Mouse (Mus musculus): ENCODE measurements around the gene Nts. TPM values are rescaled to one million over a fixed set of nuclear protein-coding genes. Genes with fewer than 3 reads are reported as not detected.
A peak's percentile ranks its signal among the peaks of the same experiment; 100 is the strongest.
"Not testable (repeated sequence)": the region's sequence is repeated elsewhere in the genome, so short reads cannot be mapped to it uniquely, and the experiment has no call there.

The Nts gene
- total and polyA plus RNA-seq, 3 experiments: 0.13 TPM; not detected in 2

- H3K4me1 ChIP-seq (ENCODE audit: control insufficient read depth in 1 of 2, insufficient read depth in 2 of 2): no peaks in the 10 kb centered on the region
- H3K4me2 ChIP-seq (ENCODE audit: insufficient read depth, low read depth, poor library complexity, severe bottlenecking): no peak overlapping the region
- no peak for DNase-seq (ENCODE audit: extremely low read depth)
- TF ChIP-seq MAX (IDR thresholded peaks at IDR 0.05; ENCODE audit: low read length) (no peak), RAD21 (IDR thresholded peaks at IDR 0.05; ENCODE audit: low read depth, low read length) (peak; percentile 44), CTCF (conservative IDR thresholded peaks at IDR 0.05 in 1 of 2, IDR thresholded peaks at IDR 0.05 in 1 of 2; ENCODE audit: low read depth in 2 of 2, low read length in 2 of 2) (peak in 1 of 2 experiments; percentile 29; a peak in 1 of 4 replicates)
- H3K27me3 ChIP-seq (replicated peaks): no peaks in the 10 kb centered on the region
- dilution Hi-C loops (cut with MboI; ENCODE audit: extremely low pct_ligation_motif_present, extremely low pct_unique_long_range_greater_than_20kb, low sequenced_read_pairs): no loop called here
- no peak overlapping the region for H3K27ac ChIP-seq (ENCODE audit: insufficient read depth, low read depth)
- no peaks in the 10 kb centered on the region for H3K36me3 ChIP-seq (replicated peaks in 1 of 2; ENCODE audit: control insufficient read depth in 1 of 2, insufficient read depth in 1 of 2, low read length in 1 of 2)
- H3K9me3 ChIP-seq (replicated peaks; ENCODE audit: low read length): peaks cover 6% of the 10 kb centered on the region
- in situ Hi-C loops (cut with MboI; ENCODE audit: low pct_ligation_motif_present, low pct_unique_long_range_greater_than_20kb, low sequenced_read_pairs): no loop called here
- no peaks in the 10 kb centered on the region for H3K79me2 ChIP-seq (replicated peaks; ENCODE audit: control insufficient read depth, extremely low read depth, insufficient read depth, poor library complexity, severe bottlenecking)
- no peak overlapping the region for H3K4me3 ChIP-seq (replicated peaks in 1 of 3; ENCODE audit: low read depth in 2 of 3, low read length in 2 of 3, poor library complexity in 1 of 3)
- no peak overlapping the region for H3K9ac ChIP-seq (ENCODE audit: insufficient read depth, low read depth)
Measured at GRCm38 (mm10) chr10:102444912-102445556, 45.3 kb downstream of the Nts start.

- H3K27me3 ChIP-seq (replicated peaks); H3K4me2 ChIP-seq (ENCODE audit: insufficient read depth, low read depth, poor library complexity, severe bottlenecking); dilution Hi-C loops (cut with MboI; ENCODE audit: extremely low pct_ligation_motif_present, extremely low pct_unique_long_range_greater_than_20kb, low sequenced_read_pairs); H3K36me3 ChIP-seq (replicated peaks in 1 of 2; ENCODE audit: control insufficient read depth in 1 of 2, insufficient read depth in 1 of 2, low read length in 1 of 2); H3K4me3 ChIP-seq (replicated peaks in 1 of 3; ENCODE audit: low read depth in 2 of 3, low read length in 2 of 3, poor library complexity in 1 of 3); H3K4me1 ChIP-seq (ENCODE audit: control insufficient read depth in 1 of 2, insufficient read depth in 2 of 2); H3K27ac ChIP-seq (ENCODE audit: insufficient read depth, low read depth); H3K9ac ChIP-seq (ENCODE audit: insufficient read depth, low read depth); in situ Hi-C loops (cut with MboI; ENCODE audit: low pct_ligation_motif_present, low pct_unique_long_range_greater_than_20kb, low sequenced_read_pairs); H3K79me2 ChIP-seq (replicated peaks; ENCODE audit: control insufficient read depth, extremely low read depth, insufficient read depth, poor library complexity, severe bottlenecking); DNase-seq (ENCODE audit: extremely low read depth): not testable (repeated sequence)
- H3K9me3 ChIP-seq (replicated peaks; ENCODE audit: low read length): peaks cover 15% of the 10 kb centered on the region
Measured at GRCm38 (mm10) chr10:102435467-102435866, 54.8 kb downstream of the Nts start.

GRCm38 (mm10) chr10:102435048-102435447, 55.2 kb downstream of the Nts start:
- DNase-seq (ENCODE audit: extremely low read depth); H3K4me3 ChIP-seq (replicated peaks in 1 of 3; ENCODE audit: low read depth in 2 of 3, low read length in 2 of 3, poor library complexity in 1 of 3); dilution Hi-C loops (cut with MboI; ENCODE audit: extremely low pct_ligation_motif_present, extremely low pct_unique_long_range_greater_than_20kb, low sequenced_read_pairs); H3K4me1 ChIP-seq (ENCODE audit: control insufficient read depth in 1 of 2, insufficient read depth in 2 of 2); H3K27me3 ChIP-seq (replicated peaks); H3K79me2 ChIP-seq (replicated peaks; ENCODE audit: control insufficient read depth, extremely low read depth, insufficient read depth, poor library complexity, severe bottlenecking); H3K27ac ChIP-seq (ENCODE audit: insufficient read depth, low read depth); H3K4me2 ChIP-seq (ENCODE audit: insufficient read depth, low read depth, poor library complexity, severe bottlenecking); H3K9ac ChIP-seq (ENCODE audit: insufficient read depth, low read depth); H3K36me3 ChIP-seq (replicated peaks in 1 of 2; ENCODE audit: control insufficient read depth in 1 of 2, insufficient read depth in 1 of 2, low read length in 1 of 2); in situ Hi-C loops (cut with MboI; ENCODE audit: low pct_ligation_motif_present, low pct_unique_long_range_greater_than_20kb, low sequenced_read_pairs): not testable (repeated sequence)
- H3K9me3 ChIP-seq (replicated peaks; ENCODE audit: low read length): peaks cover 15% of the 10 kb centered on the region

Other genes with a start within 250 kb of the Nts start
- gene Rassf9, start 21.7 kb upstream of the Nts start, total RNA-seq (2012; rRNA removed): not detected in 2 replicates
- not detected in 2 replicates for gene Rassf9, start 21.7 kb upstream of the Nts start, total RNA-seq (2014; rRNA removed)
- gene Rassf9, start 21.7 kb upstream of the Nts start, polyA plus RNA-seq (2012; ENCODE audit: insufficient read length, low read depth): not detected in 2 replicates

Measured in CH12.LX (cell line).